Mouse (Mus musculus) liver, embryonic 11.5 days (tissue): ENCODE results near the gene Mcts2. TPM values are rescaled to one million over a fixed set of nuclear protein-coding genes. Genes with fewer than 3 reads are reported as not detected.

Experiments used
- ATAC-seq: fragments of 200-750 bp; cut with Nextera tagmentation; replicated peaks from 2 replicates; pipeline ENCODE4 v1.8.0; 2017; ENCODE audit warnings: moderate number of reproducible peaks, mild to moderate bottlenecking, moderate TSS enrichment, moderate library complexity; ENCODE audit not compliant: low FRiP score
- DNase-seq: peaks from one replicate; pipeline ENCODE4 v3.0.0-alpha.2; 2017; ENCODE audit warnings: low spot score
- H3K27ac ChIP-seq: fragments of 300-500 bp; sonication (generic); 2 replicates; pipeline ENCODE4 v1.5.1; 2014; ENCODE audit warnings: mild to moderate bottlenecking, low read depth, low read length, control low read depth
- H3K27me3 ChIP-seq: fragments of 300-500 bp; sonication (generic); replicated peaks from 2 replicates; pipeline ENCODE4 v1.6.1; 2014; ENCODE audit warnings: low read length, mixed read lengths; ENCODE audit not compliant: control insufficient read depth, insufficient read depth
- H3K36me3 ChIP-seq: fragments of 300-500 bp; sonication (generic); 2 replicates; pipeline ENCODE4 v1.6.1; 2014; ENCODE audit warnings: mild to moderate bottlenecking, low read length, moderate library complexity, mixed read lengths; ENCODE audit not compliant: control insufficient read depth, insufficient read depth
- H3K4me1 ChIP-seq: fragments of 300-500 bp; sonication (generic); replicated peaks from 2 replicates; pipeline ENCODE4 v1.6.1; 2014; ENCODE audit warnings: low read length, mixed read lengths; ENCODE audit not compliant: control insufficient read depth, insufficient read depth
- H3K4me2 ChIP-seq: fragments of 300-500 bp; sonication (generic); 2 replicates; pipeline ENCODE4 v1.6.1; 2014; ENCODE audit warnings: mild to moderate bottlenecking, control low read depth, moderate library complexity
- H3K4me3 ChIP-seq: fragments of 300-500 bp; sonication (generic); 2 replicates; pipeline ENCODE4 v1.5.1; 2014; ENCODE audit warnings: low read depth, low read length, control low read depth
- H3K9ac ChIP-seq: fragments of 300-500 bp; sonication (generic); 2 replicates; pipeline ENCODE4 v1.6.1; 2014; ENCODE audit warnings: low read depth, low read length, control low read depth
- H3K9me3 ChIP-seq: fragments of 300-500 bp; sonication (generic); 2 replicates; pipeline ENCODE4 v1.6.1; 2016; ENCODE audit warnings: low read length, inconsistent platforms, mixed read lengths; ENCODE audit not compliant: control insufficient read depth
- WGBS: fragments of 180-500 bp; shearing (Covaris S2); extraction: QIAGEN DNeasy Blood & Tissue Kit; methylation state at CpG from one replicate; pipeline ENCODE4 v1.1.7; 2014; 5-methylcytosine and 5-hydroxymethylcytosine counted together
- polyA plus RNA-seq: library from polyadenylated mRNA; unstranded; fragments of >200 nt; fragmentation: Nextera tagmentation; extraction: Ambion mirVana; gene quantifications from 2 replicates; pipeline ENCODE4 v1.2.1, GENCODE M21; 2014

Gene Mcts2
- polyA plus RNA-seq, 1 experiment from 2014 or later: 31.5 TPM

- ATAC-seq (no peak), DNase-seq (no peak)
- peak overlapping the region; percentile 60 for H3K9ac ChIP-seq
- peaks cover 30% of the 10 kb centered on the region for H3K36me3 ChIP-seq
- no peaks in the 10 kb centered on the region for H3K27me3 ChIP-seq
- 33% methylated on average over 7 of the region's 7 CpGs for WGBS
- peak overlapping the region; percentile 46 for H3K4me3 ChIP-seq
- peak overlapping the region; percentile 73 for H3K4me2 ChIP-seq
- no peaks in the 10 kb centered on the region for H3K9me3 ChIP-seq
- H3K27ac ChIP-seq: peak overlapping the region; percentile 77
- H3K4me1 ChIP-seq: peaks cover 21% of the 10 kb centered on the region
Observed at GRCm38 (mm10) chr2:152707186-152707585, 20.4 kb downstream of the Mcts2 start.

GRCm38 (mm10) chr2:152707627-152708026 is 20.8 kb downstream of the Mcts2 start:
- Histone ChIP-seq H3K4me2 (peak overlapping the region; percentile 73), H3K36me3 (peaks cover 29% of the 10 kb centered on the region), H3K27me3 (no peaks in the 10 kb centered on the region), H3K27ac (peak overlapping the region; percentile 77), H3K4me3 (peak overlapping the region; percentile 46), H3K9me3 (no peaks in the 10 kb centered on the region), H3K4me1 (peaks cover 21% of the 10 kb centered on the region), H3K9ac (peak overlapping the region; percentile 60)
- ATAC-seq (peak; percentile 85), DNase-seq (peak; percentile 86)
- WGBS: 12% methylated on average over 31 of the region's 31 CpGs

DNA sequence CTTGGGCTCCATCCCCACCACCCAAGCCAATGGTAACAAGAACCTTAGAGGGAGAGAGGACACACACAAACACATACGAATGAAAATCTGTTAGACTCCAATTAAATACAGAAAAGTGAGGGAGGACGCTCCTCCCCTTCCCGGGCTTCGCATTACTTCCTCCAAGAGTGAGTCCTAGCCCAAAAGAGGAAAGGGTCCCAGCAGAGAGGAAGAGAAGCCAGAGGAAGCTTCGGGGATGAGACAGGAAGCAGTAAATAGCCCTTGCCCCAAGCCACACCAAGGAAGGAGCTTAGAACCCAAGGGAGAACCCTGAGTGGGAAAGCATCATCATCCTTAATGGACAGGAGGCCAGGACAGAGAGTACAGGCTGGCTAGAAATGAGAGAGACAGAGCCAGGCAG is 22.2 kb downstream of the Mcts2 start:
- no peak overlapping the region; the same call in 1 of the 2 replicates for H3K4me2 ChIP-seq
- no peak overlapping the region for H3K9ac ChIP-seq
- peaks cover 21% of the 10 kb centered on the region for H3K4me1 ChIP-seq
- no peak overlapping the region for H3K27ac ChIP-seq
- H3K36me3 ChIP-seq: peaks cover 19% of the 10 kb centered on the region
- ATAC-seq: no peak
- WGBS: 63% methylated on average over 5 of the region's 5 CpGs
- no peaks in the 10 kb centered on the region for H3K27me3 ChIP-seq
- DNase-seq: no peak
- H3K9me3 ChIP-seq: no peaks in the 10 kb centered on the region
- H3K4me3 ChIP-seq: no peak overlapping the region

DNA sequence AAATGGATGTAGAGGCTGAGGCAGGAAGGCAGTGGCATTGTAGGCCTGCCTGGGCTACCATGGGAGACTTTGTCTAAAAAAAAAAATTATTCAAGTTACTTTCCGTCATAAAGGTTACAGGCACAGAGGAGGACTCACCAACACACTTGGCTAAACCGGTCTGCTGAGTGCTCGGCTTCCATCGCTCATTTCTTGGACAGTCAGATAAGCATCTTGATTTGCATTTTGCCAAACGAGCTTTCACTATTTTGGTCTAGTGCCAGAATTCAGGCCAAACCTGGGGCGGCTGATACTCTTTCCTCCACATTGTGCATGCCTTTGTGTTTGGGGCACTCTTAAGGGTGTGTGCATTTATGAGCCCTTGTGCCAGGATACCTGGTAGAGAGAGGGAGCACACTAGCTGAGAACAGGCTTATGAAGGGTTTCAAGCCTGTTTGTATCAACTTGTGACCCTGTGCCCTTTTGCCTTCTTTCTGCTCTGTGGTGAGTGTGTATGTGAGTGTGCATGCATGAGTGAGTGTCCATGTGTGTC is 29.5 kb downstream of the Mcts2 start:
- Histone ChIP-seq H3K4me3 (no peak overlapping the region), H3K27ac (no peak overlapping the region), H3K9ac (no peak overlapping the region), H3K4me1 (no peaks in the 10 kb centered on the region), H3K9me3 (no peaks in the 10 kb centered on the region), H3K4me2 (no peak overlapping the region), H3K36me3 (no peaks in the 10 kb centered on the region), H3K27me3 (no peaks in the 10 kb centered on the region)
- DNase-seq: no peak
- 81% methylated on average over 6 of the region's 6 CpGs for WGBS
- ATAC-seq: no peak

DNA sequence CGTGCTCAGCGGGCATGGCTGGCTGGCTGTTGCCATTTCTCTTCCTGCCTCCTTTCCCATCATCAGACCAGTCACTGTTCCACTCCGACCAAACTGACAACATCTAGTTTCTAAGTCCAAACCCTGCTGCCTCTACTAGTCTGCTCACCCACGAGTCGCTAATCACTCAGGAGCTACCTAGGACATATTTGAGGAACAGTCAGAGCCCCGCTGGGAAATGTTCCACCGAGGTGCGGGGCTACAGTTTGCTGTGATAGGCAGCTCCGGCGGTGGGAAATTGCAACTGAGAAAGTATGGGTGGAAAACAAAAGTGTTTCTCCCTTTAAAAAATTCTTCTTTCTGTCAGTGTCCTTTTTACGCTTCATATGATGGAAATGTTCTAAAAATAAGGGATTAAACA is 30.8 kb downstream of the Mcts2 start:
- Histone ChIP-seq H3K4me2 (no peak overlapping the region), H3K9ac (no peak overlapping the region), H3K9me3 (no peaks in the 10 kb centered on the region), H3K27me3 (no peaks in the 10 kb centered on the region; the same call in 1 of the 2 replicates), H3K27ac (no peak overlapping the region), H3K4me3 (no peak overlapping the region), H3K4me1 (no peaks in the 10 kb centered on the region), H3K36me3 (no peaks in the 10 kb centered on the region)
- WGBS: 78% methylated on average over 11 of the region's 11 CpGs
- no peak for DNase-seq
- no peak for ATAC-seq

DNA sequence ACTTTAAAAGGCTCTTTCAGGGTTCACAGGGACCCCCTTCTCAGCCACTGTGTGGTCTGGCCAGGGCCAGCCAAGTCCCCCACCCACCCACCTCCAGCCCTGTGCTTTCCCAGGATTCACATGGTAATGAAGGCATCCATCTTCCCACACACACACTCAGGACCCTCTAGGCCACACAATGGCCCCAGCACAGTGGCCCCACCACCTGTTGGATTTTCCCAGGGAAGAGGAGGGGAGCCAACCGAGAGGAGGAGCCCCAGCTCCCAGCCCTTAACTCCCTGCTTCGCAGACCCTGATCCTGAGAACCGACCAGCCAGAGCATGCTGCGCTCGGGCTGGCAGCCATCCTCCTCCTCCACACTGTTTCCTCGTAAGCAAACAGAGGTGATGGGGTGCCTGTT is 31.2 kb downstream of the Mcts2 start:
- Histone ChIP-seq H3K4me3 (no peak overlapping the region), H3K27ac (no peak overlapping the region), H3K4me1 (no peaks in the 10 kb centered on the region), H3K9ac (no peak overlapping the region), H3K27me3 (no peaks in the 10 kb centered on the region; the same call in 1 of the 2 replicates), H3K36me3 (no peaks in the 10 kb centered on the region), H3K9me3 (no peaks in the 10 kb centered on the region), H3K4me2 (no peak overlapping the region)
- WGBS: 66% methylated on average over 6 of the region's 6 CpGs
- no peak for ATAC-seq
- no peak for DNase-seq

DNA sequence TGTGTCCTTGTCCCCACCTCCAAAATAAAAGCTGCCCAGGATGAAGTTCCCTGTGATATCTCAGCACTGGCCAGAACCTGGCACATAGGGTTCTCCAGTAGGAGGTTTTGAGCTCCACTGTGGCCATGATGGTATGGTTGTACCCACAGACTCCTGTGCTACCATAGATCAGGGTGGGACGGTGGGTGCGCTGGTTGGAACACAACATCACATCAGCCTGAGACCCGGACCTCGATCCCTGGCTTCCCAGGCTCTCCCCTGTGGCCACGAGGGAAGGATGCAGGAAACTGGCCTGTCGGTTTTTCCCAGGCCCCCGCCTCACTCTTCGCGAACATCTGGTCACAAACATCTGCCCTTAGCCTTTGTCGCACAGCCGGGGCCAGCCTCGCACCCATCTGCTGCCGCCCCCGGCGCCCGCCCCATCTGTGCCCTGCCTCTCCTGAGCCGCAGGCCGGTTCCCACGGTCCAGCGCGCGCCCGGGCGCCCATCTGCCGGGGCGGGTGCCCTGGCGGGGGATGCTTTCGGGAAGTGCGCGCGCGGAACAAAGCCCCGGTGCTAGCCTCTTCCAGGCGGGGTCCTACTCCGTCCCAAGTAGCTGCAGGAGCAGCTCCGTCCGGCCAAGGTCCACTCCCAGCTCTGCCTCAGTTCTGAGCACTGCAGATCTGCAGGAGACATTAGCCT is 37.0 kb downstream of the Mcts2 start:
- Histone ChIP-seq H3K36me3 (no peaks in the 10 kb centered on the region), H3K9ac (peak overlapping the region; percentile 21; the same call in 1 of the 2 replicates), H3K9me3 (no peaks in the 10 kb centered on the region), H3K27me3 (peaks cover 17% of the 10 kb centered on the region), H3K27ac (no peak overlapping the region), H3K4me2 (peak overlapping the region; percentile 57), H3K4me1 (peaks cover 19% of the 10 kb centered on the region), H3K4me3 (peak overlapping the region; percentile 34)
- ATAC-seq (no peak), DNase-seq (no peak)
- 5% methylated on average over 37 of the region's 37 CpGs for WGBS

- no peak for DNase-seq
- no peak for ATAC-seq
- WGBS: 52% methylated on average over 3 of the region's 3 CpGs
- Histone ChIP-seq H3K4me1 (peaks cover 25% of the 10 kb centered on the region), H3K27me3 (peaks cover 17% of the 10 kb centered on the region), H3K27ac (no peak overlapping the region), H3K4me2 (peak overlapping the region; percentile 57), H3K9me3 (no peaks in the 10 kb centered on the region), H3K9ac (no peak overlapping the region), H3K4me3 (peak overlapping the region; percentile 34), H3K36me3 (no peaks in the 10 kb centered on the region)
Observed at GRCm38 (mm10) chr2:152724332-152724723, 37.5 kb downstream of the Mcts2 start.

GRCm38 (mm10) chr2:152725178-152725750 is 38.4 kb downstream of the Mcts2 start:
- WGBS: 72% methylated on average over 15 of the region's 15 CpGs
- Histone ChIP-seq H3K4me3 (no peak overlapping the region), H3K4me2 (no peak overlapping the region), H3K36me3 (no peaks in the 10 kb centered on the region), H3K27me3 (peaks cover 17% of the 10 kb centered on the region), H3K4me1 (peaks cover 34% of the 10 kb centered on the region), H3K27ac (no peak overlapping the region), H3K9ac (no peak overlapping the region), H3K9me3 (no peaks in the 10 kb centered on the region)
- no peak for ATAC-seq
- no peak for DNase-seq
